Mouse (Mus musculus): ENCODE measurements around the gene Chd3.
A peak's percentile ranks its signal among the peaks of the same experiment; 100 is the strongest.

Gene Chd3

DNA sequence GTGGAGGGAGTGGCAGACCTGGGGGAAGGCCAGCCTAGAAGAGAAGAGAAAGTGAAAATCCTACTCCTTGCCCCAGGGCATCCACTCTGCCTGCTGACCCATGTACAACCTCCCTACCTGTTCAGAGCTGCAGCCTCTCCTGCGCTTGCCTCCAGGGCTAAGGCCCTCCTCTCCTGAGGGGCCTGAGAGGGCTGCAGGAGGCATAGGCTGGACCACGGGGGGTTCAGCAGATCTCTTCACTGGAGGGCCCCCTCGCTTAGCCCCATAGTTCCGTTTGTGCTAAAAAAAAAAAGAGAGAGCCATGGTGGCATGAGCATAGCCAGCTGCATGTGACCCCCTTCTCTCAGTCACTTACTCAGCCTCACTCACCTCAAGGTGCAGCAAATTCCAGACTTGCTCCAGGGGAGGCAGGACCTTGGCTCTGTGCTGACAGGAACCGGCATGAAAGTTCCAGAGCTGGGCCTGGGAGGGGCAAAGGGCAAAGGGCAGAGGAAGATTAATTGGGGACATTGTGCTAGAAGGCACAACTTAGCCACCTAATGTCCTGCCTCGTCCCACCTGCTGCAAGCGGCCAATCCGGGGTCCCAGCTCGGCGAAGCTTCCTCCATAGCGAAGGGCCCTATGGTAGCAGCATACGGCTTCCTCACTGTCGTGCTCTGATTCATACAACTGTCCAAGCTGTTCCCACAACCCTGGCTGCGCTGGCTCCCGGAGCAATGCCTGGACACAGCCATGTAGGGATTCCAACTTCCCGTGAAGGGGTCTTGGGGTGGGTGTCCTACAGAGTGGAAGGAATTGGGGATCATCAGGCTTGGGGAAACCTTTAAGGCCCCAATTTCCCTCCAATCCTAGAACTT lies 37.9 kb upstream of the Chd3 start:
- DNase-seq (ENCODE audit: low read depth, low spot score) = no peak

DNA sequence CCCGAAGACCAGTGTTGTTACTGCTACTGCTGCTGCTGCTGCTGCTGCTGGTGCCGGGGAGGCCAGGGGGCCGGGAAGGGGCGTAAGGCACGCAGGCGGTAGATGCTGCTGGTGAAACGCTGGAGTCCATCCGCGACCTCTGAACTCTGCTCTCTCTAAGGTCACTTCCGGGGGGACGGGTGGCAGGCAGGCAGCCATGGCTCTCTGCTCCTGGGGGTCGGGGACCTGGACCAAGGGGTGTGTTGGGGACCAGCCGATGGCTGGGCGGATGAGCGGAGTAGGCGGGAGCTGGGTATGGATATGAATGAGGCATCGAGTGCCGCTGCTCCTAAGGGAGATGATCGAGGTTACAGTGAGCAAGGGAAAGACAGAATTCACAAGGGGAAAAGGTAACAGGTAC lies 37.1 kb upstream of the Chd3 start:
- no peak for DNase-seq (ENCODE audit: low read depth, low spot score)

DNA sequence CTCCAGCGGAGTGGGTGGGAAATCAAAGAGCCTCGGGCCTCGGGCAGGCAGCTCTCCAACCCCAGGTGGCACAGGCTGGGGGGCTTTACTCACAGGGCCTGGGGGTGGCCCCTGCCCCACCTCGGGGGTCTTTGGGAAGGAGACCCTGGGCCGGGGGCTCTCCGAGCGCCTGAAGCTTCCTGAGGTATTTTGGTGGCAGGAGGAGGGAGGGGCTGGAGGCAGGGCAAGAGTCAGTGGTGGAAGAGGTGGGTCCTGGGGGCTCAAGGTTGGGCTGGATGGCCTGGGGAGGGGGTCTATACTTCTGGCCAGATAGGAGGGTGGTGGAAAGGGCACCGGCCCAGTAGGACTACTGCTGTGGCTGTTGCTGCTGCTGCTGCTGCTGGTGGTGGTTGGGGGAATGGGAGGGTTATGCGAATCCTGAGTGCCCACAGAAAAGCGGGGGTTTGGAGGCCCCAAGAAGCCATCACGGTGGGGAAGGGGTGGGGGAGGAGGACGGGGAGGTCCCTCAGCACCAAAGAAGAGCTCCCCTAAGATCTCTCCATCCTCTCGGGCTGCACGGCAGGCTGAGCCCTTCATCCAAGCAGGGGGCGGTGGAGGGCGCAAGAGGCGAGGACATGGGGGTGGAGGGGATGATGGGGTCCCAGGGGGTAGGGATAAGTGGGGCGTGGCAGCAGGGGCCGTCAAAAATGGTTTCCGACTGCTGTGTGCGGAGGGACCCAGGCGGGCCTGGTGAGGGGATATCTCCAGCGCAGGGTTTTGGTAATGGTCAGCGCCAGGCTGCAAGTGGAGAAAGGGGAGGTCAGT lies 36.4 kb upstream of the Chd3 start:
- no peak for DNase-seq (ENCODE audit: low read depth, low spot score)

DNA sequence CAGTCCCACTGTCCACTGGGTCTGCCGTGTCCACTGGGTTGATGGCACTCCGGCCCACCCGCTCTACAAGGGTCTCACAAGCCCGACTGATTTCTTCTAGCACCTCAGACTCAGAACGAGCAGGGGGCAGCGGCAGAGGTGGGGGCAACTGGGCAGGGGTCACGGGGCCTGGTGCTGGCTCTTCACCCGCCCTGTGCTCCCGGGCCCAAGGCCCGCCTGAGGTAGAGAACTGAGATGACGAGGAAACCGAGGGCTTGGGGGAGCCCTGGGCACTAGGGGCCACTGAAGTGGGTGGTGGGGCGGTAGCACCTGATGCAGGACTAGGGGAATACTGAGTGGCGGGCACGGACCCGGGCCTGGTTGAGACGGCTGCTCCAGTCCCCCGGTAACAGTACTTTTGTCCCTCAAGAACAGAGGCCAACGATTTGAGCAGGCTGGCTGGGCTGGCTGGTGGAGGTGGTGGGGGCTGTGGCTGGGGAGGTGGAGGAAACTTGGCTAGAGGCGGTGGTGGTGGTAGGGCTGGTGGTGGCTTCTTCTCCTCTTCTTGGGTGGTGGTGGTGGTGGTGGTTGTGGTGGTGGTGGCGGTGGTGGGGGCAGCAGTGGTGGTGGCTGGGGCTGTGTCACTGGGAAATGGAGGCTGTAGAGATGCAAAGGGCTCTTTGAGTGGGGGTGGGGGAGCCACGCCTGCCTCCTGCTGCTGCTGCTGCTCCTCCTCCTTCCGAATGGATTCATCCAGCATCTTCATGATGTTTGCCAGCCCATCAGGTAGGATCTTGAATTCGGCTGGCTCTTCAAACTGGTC lies 35.6 kb upstream of the Chd3 start:
- peak; percentile 79 for DNase-seq (ENCODE audit: low read depth, low spot score)

DNA sequence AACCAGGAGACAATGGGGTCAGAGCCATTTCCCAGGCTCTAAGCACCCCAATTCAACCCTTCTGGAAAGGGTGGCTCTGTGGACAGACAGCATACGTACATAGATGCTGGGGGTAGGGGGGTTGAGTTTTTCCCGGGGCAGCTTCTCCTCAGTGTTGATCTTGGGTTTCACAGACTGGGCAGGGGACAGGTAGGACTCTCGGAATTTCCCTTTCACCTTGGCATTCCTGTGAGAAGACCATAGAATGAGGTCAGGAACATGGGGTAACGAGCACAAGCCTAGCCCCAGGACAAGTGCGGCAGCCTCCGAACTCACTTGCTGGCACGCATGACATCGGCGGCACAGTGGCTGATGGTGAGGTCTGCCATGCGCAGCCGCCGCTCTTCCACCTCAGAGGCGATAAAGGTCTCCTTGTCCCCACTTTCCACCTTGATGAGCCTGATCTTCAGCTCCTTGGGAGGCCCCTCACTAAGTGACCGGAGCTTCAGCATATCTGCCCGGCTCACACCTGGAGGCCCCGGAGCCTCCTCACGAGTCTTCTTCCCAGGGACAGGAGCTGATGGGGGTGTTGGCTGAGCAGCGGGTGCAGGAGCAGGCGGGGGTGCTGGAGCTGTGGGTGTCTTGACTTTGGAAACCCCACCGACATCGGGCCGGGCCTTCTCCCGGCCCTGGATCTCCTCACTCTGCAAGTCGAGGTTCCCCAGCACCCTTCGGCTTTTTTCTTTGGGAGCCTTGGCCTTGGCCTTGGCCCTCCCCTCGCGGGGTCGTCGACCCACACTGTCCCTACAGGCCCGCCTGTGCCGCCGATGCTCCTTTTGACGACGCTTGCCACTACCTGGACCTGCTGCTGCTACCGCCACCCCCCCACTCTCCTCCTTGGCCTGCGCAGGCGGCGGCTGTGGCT lies 34.7 kb upstream of the Chd3 start:
- DNase-seq (ENCODE audit: low read depth, low spot score) = peak; percentile 16

DNA sequence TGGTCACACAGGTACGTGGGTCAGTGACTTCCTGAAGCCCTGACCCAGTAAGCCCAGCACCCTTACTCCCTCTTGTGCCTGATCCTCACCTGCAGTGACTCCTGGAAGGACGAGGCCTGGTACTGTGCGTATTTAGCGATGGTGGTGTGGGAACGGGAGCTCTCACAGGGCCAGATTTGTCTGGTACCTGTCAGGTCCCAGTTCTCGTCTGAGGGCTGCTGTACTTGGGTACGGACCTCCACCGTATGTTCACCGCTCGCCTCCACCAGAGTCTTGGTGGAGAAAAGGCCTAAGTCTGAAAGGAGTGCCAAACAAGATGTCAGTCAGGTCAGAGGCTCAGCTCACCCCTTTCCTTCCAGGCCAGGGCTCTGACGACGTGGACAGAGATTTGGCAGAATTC lies 32.8 kb upstream of the Chd3 start:
- no peak for DNase-seq (ENCODE audit: low read depth, low spot score)

DNA sequence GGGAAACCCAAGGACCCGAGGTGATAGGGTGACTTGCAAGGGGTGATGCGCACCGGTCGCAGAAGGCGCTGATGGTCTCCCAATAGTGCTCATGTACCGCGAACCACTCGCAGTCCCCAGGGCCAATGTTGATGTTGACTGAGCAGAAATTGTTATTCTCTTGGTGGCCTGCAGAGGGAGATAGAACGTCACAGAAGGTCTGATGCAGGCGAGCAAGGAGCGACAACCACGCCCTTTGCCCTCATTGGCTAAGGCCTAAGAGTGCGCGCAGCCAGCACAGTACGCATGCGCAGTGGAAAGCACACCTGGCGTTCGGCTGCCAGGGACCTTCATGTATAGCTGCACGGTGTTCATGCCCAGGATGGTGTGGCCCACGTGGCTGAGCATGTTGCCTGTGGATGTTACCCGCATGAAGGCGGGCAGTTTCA lies 32.0 kb upstream of the Chd3 start:
- peak; percentile 99 for DNase-seq (ENCODE audit: low read depth, low spot score)

DNA sequence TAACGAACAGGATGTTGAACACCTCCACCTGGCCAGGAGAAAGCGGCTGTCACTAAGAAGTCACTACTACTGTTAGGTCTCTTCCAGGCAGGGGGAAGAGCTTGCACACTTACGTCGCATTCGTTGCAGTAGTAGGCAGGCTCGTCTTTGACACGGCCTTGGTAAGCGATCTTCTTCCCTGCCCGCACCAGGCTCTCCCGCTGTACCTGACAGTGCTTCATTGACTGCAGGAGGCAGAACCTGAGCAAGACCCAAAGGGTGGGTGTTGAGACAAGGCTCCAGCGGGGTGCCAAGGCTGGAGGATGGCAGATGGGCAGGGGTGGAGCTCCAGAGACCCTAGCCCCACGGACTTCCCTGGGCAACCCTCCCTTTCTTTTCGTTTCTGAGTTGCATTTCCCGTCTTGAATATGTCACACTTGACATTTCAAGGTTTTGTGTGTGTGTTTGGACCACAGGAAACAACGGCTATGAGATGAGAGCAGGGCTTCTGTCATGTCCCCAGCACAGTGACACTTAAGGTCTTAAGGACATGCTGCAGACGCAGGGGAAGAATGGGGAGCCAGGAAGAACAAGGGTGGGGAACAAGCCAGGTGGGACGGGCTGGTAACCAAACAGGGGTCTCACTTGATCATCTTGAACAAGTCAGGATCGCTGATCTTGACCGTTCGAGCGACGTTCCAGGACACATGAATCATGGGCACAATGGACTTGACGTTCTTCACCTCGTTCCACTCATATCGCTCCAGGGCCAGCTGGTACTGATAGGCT lies 31.1 kb upstream of the Chd3 start:
- no peak for DNase-seq (ENCODE audit: low read depth, low spot score)

DNA sequence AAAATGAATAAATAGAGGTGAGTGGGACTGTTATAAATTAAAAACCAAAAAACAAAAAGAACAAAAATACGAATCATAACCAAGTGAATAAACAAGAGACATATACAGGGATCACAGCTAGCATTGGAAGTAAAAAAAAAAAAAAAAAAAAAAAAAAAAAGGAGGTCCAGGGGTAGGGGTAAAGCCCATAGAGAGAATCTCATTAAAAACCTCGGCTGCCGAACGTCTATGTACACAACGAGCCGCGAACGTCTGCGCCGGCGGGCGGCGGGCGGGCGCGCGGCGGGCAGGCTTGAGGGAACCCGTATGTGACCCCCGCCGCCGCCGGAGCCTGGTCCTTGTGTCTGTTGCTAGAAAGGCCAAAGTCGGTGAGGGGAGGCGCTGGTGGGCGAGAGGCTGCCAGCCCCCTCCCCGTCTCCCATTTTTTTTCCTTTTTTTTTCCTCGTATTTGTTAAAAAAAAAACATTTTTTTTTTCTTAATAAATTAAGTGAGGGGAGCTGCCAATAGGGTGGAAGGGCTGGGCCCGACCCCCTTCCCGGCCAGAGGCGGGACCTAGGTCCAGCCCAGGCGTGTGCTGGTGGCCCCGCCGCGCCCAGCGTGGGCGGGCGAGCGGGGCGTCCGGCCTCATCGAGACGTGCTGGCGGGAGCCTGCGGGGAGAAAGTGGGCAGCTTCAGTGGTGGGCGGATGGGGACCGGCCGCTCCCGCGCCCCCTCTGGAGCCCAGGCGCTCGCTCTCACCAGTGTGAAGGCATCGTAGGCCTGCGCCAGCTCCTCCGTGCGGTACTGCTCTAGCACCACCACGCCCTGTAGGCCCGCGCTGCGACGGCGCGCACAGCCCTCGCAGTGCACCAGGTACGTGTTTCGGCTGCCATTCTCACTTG lies 30.2 kb upstream of the Chd3 start:
- peak; percentile 66 for DNase-seq (ENCODE audit: low read depth, low spot score)

DNA sequence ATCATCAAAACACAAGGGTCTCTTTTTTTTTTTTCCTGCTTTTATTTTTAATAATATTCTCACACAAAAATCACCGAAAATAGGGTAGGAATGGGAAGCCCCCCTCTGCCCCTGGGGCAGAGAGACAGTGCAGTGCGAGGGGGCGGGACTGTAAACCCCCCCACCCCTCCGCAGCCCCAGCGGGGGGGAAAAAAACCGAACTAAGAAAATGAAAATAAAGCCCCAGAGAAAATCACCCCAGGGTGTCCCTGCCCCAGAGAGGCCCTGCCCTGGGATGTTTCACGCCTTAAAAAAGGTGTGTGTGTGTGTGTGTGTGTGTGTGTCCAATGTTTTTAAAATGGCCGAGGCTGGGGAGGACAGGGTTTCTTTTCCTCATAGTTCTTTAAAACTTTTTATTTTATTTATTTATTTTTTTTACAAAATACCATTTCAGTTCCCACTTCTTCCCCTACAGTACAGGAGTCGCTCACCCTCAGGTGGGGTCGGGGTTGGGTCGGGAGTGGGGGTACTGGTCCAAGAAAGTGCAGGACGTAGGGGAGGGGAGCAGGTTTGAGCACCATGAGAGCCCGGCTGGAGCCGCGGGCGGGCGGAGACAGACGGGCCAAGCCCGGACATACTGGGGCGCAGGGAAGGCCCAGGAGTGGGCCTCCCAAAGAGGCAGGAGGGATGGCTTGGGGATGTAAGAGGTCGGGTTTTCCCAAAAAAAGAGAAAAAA lies 29.4 kb upstream of the Chd3 start:
- DNase-seq (ENCODE audit: low read depth, low spot score) = no peak

DNA sequence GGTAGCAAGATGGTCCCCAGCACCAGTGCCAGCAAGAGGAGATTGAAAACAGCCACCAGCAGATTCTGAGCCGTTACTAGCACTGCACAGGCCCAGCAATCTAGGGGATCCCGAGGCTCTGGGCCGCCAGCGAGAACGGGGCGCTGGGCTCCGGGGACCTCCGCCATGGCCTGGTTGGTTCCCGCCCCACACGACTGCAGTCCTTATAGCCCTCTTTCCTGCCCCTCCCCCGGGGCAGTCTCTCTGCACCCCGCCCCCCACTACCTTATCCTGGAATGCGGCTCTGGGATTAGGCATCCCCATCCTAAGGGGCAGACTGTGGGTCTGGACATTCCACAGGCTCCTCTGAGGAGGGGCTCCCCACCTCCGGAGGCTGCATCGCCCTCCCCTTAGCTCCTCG lies 28.9 kb upstream of the Chd3 start, which contains the start of gene Tmem88:
Gene Tmem88 (minus strand): TSS at position 176 of the 400 bp plus-strand sequence.
- peak; percentile 79 for DNase-seq (ENCODE audit: low read depth, low spot score)

DNA sequence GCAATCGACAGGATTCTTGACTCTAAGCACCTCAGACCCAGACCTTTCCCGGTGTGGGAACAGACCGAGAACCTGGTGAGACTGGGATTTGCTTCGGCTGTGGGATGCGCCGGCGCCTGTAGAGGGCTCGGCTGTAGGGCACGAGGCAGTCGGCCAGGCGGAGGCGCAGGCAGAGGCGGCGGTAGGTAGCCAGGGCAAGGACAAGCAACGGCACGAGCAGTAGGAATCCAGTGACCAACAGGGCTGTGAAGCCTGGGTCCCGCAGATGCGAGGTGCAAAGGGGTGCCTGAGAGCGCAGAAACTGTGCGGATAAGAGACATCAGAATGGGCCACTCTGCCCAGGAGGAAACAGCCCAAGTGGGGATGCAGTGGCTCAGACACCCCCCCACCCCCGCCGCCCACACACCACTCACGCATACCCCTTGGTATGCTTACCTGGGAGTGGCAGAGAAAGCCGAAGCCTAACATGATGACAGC lies 28.4 kb upstream of the Chd3 start:
- peak; percentile 26 for DNase-seq (ENCODE audit: low read depth, low spot score)

DNA sequence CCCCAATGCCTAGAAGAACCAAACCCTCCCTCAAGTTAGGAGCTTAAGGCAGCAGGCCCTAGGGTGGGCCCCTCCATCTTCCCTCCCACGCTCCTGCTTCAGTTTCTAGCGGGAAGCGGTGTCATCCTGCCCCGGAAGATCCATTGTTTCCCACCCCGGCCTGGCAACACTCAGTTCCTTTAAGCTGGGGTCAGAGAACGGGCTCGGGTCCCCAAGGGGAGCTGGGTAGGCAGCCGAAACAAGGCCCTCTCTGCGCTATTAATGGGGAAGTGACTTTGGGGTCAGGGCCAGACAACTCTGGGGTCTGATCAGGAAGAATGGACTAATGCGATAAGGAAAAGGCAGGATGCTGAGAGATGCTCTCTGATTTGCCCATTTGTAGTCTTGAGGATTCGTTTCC lies 27.6 kb upstream of the Chd3 start:
- DNase-seq (ENCODE audit: low read depth, low spot score) = peak; percentile 16

DNA sequence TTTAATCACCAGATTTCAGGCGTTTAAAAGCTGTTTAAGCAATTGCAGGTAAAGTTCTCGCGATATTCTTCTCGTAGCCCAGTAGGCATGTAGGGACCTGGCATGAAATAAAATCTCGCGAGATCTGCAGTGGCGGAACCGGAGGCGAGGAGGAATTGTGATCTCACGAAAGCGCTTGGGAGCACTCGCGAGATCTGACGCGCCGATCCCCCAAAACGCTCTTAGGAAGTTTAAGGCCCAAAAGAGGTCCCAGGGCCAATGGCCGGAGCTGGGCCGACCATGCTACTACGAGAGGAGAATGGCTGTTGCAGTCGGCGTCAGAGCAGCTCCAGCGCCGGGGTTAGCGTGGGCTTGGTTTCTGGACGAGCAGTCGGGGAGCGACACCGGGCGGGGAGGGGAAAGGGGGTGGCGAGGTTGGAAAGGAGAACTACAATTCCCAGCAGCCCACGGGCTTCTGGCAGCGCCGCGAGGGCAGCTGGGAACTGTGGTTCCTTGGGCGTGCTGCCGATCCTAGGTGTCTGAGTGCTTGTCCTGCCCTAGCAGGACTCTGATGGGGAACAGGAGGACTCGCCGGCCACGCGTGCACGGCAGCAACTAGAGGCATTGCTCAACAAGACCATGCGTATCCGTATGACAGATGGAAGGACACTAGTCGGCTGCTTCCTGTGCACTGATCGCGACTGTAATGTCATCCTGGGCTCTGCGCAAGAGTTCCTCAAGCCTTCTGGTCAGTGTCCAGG lies 26.6 kb upstream of the Chd3 start:
- peak; percentile 100 for DNase-seq (ENCODE audit: low read depth, low spot score)

DNA sequence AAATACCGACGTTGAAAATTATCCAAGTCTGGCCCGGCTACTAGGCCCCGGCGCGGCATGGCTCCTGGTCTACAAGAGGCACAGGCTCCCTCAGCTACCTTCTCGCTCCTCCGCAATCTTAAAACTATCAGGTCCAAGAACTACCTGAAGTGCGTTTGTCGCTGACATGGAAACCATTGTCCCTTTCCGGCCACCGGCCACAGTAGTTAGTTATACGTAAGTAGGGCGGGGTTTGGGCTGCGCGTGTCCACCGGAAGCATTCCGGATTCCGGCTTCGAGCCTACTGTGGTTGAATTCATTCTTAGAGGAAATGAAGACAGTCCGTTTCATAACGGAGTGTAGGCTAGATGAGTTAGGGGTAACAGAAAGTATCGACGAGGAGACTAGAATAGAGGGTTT lies 26.0 kb upstream of the Chd3 start, which contains the start of the genes Naa38 and Cyb5d1:
Gene Naa38 (plus strand): TSS at position 253 of the 399 bp plus-strand sequence.
Gene Cyb5d1 (minus strand): TSS at position 397 of the 399 bp plus-strand sequence.
- DNase-seq (ENCODE audit: low read depth, low spot score) = peak; percentile 92

DNA sequence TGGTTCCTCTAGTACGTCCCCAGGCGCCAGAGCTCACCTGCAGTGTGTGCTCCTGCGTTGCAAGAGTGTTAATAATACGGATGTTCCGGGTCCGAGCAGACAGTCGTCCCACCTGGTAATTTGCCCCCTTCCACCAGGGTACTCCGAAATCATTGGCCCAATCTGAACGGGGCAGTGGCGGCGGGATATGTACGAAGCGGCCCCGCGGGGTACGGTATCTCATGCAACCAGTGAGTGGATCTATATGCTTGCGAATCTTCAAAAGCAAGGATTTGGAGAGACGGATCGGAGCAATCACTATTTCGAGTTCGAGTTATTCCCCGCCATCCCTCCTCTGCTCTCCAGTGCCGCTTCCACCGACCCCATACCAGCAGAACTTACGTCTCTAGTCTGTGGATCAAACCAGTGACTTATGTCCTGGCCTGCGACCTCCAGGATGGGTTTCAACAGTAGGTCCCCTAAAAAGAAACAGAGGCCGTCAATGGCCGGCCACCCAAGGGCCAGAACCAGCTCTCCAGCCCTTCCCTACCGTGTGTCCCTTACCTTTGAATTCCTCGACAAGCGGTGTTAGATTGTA lies 25.5 kb upstream of the Chd3 start:
- peak; percentile 16 for DNase-seq (ENCODE audit: low read depth, low spot score)

Measured in ES-CJ7 (cell line).